Mouse (Mus musculus) G1E (cell line): Measurements from ENCODE around the gene Prrx1.

Experiments used
- CTCF ChIP-seq: IDR thresholded peaks from 2 replicates; pipeline ENCODE4 v1.5.1; 2012; ENCODE audit warnings: low read depth, low read length, inconsistent platforms, mixed read lengths
- GATA1 ChIP-seq: IDR thresholded peaks from 2 replicates; pipeline ENCODE4 v1.6.1; 2012; ENCODE audit warnings: borderline replicate concordance, low read length, inconsistent platforms, mixed read lengths
- GATA2 ChIP-seq: IDR thresholded peaks from 2 replicates; pipeline ENCODE4 v1.6.1; 2012; ENCODE audit warnings: low read depth, low read length, inconsistent platforms, borderline replicate concordance
- POLR2AphosphoS5 ChIP-seq: IDR thresholded peaks from 2 replicates; pipeline ENCODE4 v1.6.1; 2012; ENCODE audit warnings: low read depth, low read length, inconsistent platforms; ENCODE audit not compliant: insufficient replicate concordance
- TAL1 ChIP-seq: conservative IDR thresholded peaks from 2 replicates; pipeline ENCODE4 v1.6.1; 2012; ENCODE audit warnings: low read depth, low read length, inconsistent platforms, mixed read lengths

DNA sequence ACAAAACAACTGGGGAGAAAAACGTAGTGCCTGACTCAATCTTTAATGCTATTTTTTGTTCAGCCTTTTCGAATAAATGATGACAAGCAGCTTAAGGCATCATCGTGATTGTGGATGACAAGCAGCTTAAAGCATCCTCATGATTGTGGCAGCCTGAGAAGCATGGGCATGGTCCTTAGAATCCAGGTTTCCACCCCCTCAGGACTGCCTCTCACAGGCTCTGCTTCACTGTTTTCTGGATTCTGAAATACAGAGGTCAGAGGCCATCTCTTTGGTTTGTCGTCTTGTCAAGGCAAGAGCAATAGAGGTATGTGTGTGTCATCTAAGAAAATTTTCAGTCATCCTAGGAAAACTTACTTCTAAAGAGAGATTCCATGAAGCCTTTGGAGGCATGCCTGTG, 60.7 kb downstream of the Prrx1 start:
- TF ChIP-seq CTCF = no peak
- no peak for TF ChIP-seq TAL1
- no peak for TF ChIP-seq GATA2
- TF ChIP-seq GATA1 = no peak
- TF ChIP-seq POLR2AphosphoS5 = no peak
